Mouse (Mus musculus) olfactory bulb, adult 2 months (tissue): Measurements from ENCODE around the gene Ms4a7. TPM values are rescaled to one million over a fixed set of nuclear protein-coding genes. Genes with fewer than 3 reads are reported as not detected.

Experiments used
- H3K27ac ChIP-seq: fragments of 200-500 bp; 2 replicates; pipeline ENCODE4 v1.5.1; 2012; ENCODE audit warnings: low read depth, low read length; ENCODE audit not compliant: insufficient read depth
- H3K4me1 ChIP-seq: fragments of 200-500 bp; 2 replicates; pipeline ENCODE4 v1.6.1; 2012; ENCODE audit warnings: low read length; ENCODE audit not compliant: control insufficient read depth, insufficient read depth
- H3K4me3 ChIP-seq: fragments of 200-500 bp; 2 replicates; pipeline ENCODE4 v1.5.1; 2012; ENCODE audit warnings: mild to moderate bottlenecking, low read depth, low read length, moderate library complexity; ENCODE audit not compliant: insufficient read depth
- CTCF ChIP-seq: fragments of 200-500 bp; IDR thresholded peaks from 2 replicates; pipeline ENCODE4 v1.5.1; 2012; ENCODE audit warnings: low read depth, mild to moderate bottlenecking, low read length, moderate library complexity; ENCODE audit not compliant: insufficient read depth
- POLR2A ChIP-seq: fragments of 200-500 bp; IDR thresholded peaks from 2 replicates; pipeline ENCODE4 v1.6.1; 2012; ENCODE audit warnings: mild to moderate bottlenecking, low read depth, low read length, moderate library complexity; ENCODE audit not compliant: insufficient read depth
- WGBS: fragments of 180-500 bp; shearing (Covaris S2); methylation state at CpG from one replicate; pipeline ENCODE4 v1.1.7; 2018; 5-methylcytosine and 5-hydroxymethylcytosine counted together
- polyA plus RNA-seq: library from polyadenylated mRNA; stranded (reverse); fragments of >200 nt; gene quantifications from 2 replicates; pipeline ENCODE4 v1.2.4, GENCODE M21; 2012; ENCODE audit warnings: low replicate concordance; ENCODE audit not compliant: missing spikeins, insufficient read depth, insufficient read length

The Ms4a7 gene
- polyA plus RNA-seq, 1 experiment: not detected

GRCm38 (mm10) chr19:11283773-11284172, 52.2 kb downstream of the Ms4a7 start, which contains the start of gene Ms4a5:
Gene Ms4a5, minus strand, starts transcription at chr19:11283873.
- no peak within 1 kb of the TSS for H3K4me3 ChIP-seq
- TF ChIP-seq POLR2A: no peak
- 91% methylated on average over 2 of the region's 2 CpGs for WGBS
- no peak within 1 kb of the TSS for H3K27ac ChIP-seq
- H3K4me1 ChIP-seq: no peaks in the 10 kb centered on the region

DNA sequence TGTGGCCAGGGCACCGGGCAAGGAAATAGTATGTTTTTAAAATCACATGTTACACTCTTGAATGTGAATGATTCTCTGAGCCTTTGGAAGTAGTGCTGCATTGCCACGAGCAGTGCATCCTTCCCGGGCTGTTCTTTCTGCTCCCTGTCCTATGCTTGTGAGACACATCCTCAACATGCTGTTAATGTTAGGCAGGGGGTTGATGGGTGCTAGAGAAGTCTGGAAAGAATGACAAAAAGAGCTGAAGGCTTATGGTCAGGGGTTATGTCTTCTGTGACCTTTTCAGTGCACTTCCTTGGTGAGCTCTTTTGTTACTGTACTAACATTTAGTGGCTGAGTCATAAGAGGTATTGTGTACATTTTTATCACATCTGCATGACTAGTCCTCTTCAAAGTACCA, 55.7 kb downstream of the Ms4a7 start:
- H3K4me1 ChIP-seq: no peaks in the 10 kb centered on the region
- 84% methylated on average over 3 of the region's 3 CpGs for WGBS

DNA sequence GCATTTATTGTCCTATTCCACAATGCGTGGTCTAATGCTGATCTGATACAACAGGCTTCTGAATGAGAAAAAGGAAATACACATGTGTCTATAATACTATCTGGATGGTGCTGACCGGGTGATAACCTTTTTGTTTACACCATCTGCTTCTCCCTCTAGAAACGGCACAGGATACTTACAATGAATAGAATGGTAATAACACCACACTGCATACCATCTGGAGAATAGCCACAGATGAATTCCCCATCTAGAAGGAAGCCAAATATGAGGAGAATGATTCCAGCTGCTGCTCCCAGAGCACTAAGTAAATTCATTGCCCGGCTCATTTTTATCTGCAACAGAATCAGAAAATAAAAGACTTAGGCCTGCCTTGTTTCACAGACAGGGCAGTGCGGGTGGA, 59.5 kb downstream of the Ms4a7 start:
- TF ChIP-seq CTCF (no peak), POLR2A (no peak)
- Histone ChIP-seq H3K4me1 (no peaks in the 10 kb centered on the region), H3K27ac (no peak overlapping the region), H3K4me3 (no peak overlapping the region)
- WGBS: 76% methylated on average over 5 of the region's 5 CpGs

More for the DNA sequence above, 55.7 kb downstream of the Ms4a7 start:
- TF ChIP-seq POLR2A: no peak
- no peak for TF ChIP-seq CTCF
- Histone ChIP-seq H3K27ac (no peak overlapping the region), H3K4me3 (no peak overlapping the region)

Other genes starting within 250 kb of the Ms4a7 start
- gene 1700017D01Rik, start 205.3 kb downstream of the Ms4a7 start, polyA plus RNA-seq: not detected in 2 replicates
- not detected in 2 replicates for gene 1700025F22Rik, start 170.8 kb downstream of the Ms4a7 start, polyA plus RNA-seq
- not detected in 2 replicates for gene Ms4a13, start 139.4 kb downstream of the Ms4a7 start, polyA plus RNA-seq
- gene Ms4a12, start 103.7 kb downstream of the Ms4a7 start, polyA plus RNA-seq: not detected in 2 replicates
- gene Ms4a1, start 69.9 kb downstream of the Ms4a7 start, polyA plus RNA-seq: not detected in 2 replicates
- gene Ms4a5, start 52.3 kb downstream of the Ms4a7 start, polyA plus RNA-seq: not detected in 2 replicates
- gene Ms4a14, start 21.7 kb downstream of the Ms4a7 start, polyA plus RNA-seq: not detected in 2 replicates
- not detected in 2 replicates for gene Ms4a4a, start 39.4 kb upstream of the Ms4a7 start, polyA plus RNA-seq
- gene Ms4a4c, start 68.6 kb upstream of the Ms4a7 start, polyA plus RNA-seq: not detected in 2 replicates
- gene Ms4a4b, start 107.4 kb upstream of the Ms4a7 start, polyA plus RNA-seq: not detected in 2 replicates
- gene Ms4a6c, start 133.2 kb upstream of the Ms4a7 start, polyA plus RNA-seq: not detected in 2 replicates
- not detected in 2 replicates for gene Gm8369, start 149.8 kb upstream of the Ms4a7 start, polyA plus RNA-seq
- gene Ms4a6b, start 180.4 kb upstream of the Ms4a7 start, polyA plus RNA-seq: not detected in 2 replicates
- gene Ms4a4d, start 200.7 kb upstream of the Ms4a7 start, polyA plus RNA-seq: not detected in 2 replicates